Mouse (Mus musculus) limb, embryonic 13.5 days (tissue): ENCODE data around the gene Tnfaip1. TPM values are rescaled to one million over a fixed set of nuclear protein-coding genes. Genes with fewer than 3 reads are reported as not detected.

Experiments
- ATAC-seq: fragments of 200-750 bp; cut with Nextera tagmentation; 2 replicates; pipeline ENCODE4 v1.8.0; 2017; ENCODE audit warnings: low read depth, moderate number of reproducible peaks, moderate TSS enrichment; ENCODE audit not compliant: low FRiP score
- H3K27ac ChIP-seq: fragments of 300-500 bp; sonication (generic); 2 replicates; pipeline ENCODE4 v1.5.1; 2015; ENCODE audit warnings: inconsistent platforms, mild to moderate bottlenecking, moderate library complexity
- H3K27me3 ChIP-seq: fragments of 300-500 bp; sonication (generic); 2 replicates; pipeline ENCODE4 v1.6.1; 2015; ENCODE audit warnings: mild to moderate bottlenecking, inconsistent platforms
- H3K36me3 ChIP-seq: fragments of 300-500 bp; sonication (generic); 2 replicates; pipeline ENCODE4 v1.6.1; 2015; ENCODE audit warnings: inconsistent platforms, mild to moderate bottlenecking, moderate library complexity
- H3K4me1 ChIP-seq: fragments of 300-500 bp; sonication (generic); 2 replicates; pipeline ENCODE4 v1.6.1; 2015; ENCODE audit warnings: inconsistent platforms
- H3K4me2 ChIP-seq: fragments of 300-500 bp; sonication (generic); replicated peaks from 2 replicates; pipeline ENCODE4 v1.6.1; 2015; ENCODE audit warnings: inconsistent platforms, mild to moderate bottlenecking, moderate library complexity
- H3K4me3 ChIP-seq: fragments of 300-500 bp; sonication (generic); 2 replicates; pipeline ENCODE4 v1.5.1; 2015; ENCODE audit warnings: moderate library complexity, mild to moderate bottlenecking, inconsistent platforms
- H3K9ac ChIP-seq: fragments of 300-500 bp; sonication (generic); 2 replicates; pipeline ENCODE4 v1.6.1; 2015; ENCODE audit warnings: mild to moderate bottlenecking, inconsistent platforms
- H3K9me3 ChIP-seq: fragments of 300-500 bp; sonication (generic); 2 replicates; pipeline ENCODE4 v1.6.1; 2016; ENCODE audit warnings: inconsistent platforms
- WGBS: fragments of 180-500 bp; shearing (Covaris S2); methylation state at CpG from one replicate; pipeline ENCODE4 v1.1.7; 2015; 5-methylcytosine and 5-hydroxymethylcytosine counted together
- polyA plus RNA-seq: library from polyadenylated mRNA; unstranded; fragments of >200 nt; fragmentation: Nextera tagmentation; extraction: Ambion mirVana; gene quantifications from 2 replicates; pipeline ENCODE4 v1.2.1, GENCODE M21; 2015

The Tnfaip1 gene
- polyA plus RNA-seq, 1 experiment from 2014 or later, result 84.8 TPM

DNA sequence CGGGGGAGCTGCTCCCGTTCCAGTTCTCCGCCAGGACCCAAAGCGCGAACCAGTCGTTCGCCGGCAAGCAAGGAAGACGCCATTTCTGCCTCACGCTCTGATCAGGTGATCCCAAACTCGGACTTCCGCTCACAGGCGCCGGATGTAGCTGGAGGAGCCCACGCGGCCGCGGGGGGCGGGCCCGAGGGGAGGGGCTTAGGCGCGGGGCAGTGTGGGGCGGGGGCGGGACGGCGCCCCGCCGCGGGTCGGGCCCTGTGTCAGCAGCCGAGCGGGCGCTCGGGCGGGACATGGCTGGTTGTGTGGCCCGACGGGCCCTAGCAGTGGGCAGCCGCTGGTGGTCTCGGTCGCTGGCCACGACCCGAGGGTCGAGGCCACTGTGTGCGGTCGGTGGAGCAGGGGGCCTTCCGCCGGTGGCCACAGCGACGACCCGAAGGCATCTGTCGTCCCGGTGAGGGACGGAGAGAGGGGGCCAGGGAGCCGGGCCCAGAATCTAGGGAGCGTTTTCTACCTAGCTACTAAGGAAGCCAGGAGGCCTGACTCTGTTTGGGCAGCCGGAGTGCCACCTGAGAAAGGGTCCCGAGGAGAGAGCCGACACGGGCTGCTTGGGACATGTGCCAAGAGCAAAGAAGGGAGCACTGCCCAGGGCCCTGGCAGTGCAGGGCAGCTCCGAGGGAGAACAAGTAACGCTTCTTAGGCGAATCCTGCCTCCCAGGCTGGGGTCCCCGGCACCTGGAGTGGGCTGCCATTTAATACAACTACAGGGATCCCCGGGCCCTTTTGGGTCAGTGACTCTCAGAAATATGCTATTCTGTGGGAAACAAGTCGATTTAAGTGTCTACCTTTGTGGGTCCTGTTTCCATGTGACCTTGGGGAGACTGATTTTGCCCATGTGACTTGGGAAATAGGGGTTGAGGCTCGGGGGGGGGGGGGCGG lies 23.8 kb downstream of the Tnfaip1 start, which contains the start of the genes Tmem199 and Poldip2:
Gene Tmem199 (minus strand): TSS at position 148 of the 933 bp plus-strand sequence.
Gene Poldip2 (plus strand): TSS at position 169 of the 933 bp plus-strand sequence.
- peaks cover 54% of the 10 kb centered on the region for H3K36me3 ChIP-seq
- peak within 1 kb of the TSS; percentile 79 for H3K27ac ChIP-seq
- no peaks in the 10 kb centered on the region for H3K9me3 ChIP-seq
- ATAC-seq, result peak; percentile 96
- peak within 1 kb of the TSS; percentile 98 for H3K9ac ChIP-seq
- H3K27me3 ChIP-seq, result no peaks in the 10 kb centered on the region
- H3K4me3 ChIP-seq, result peak within 1 kb of the TSS; percentile 92
- under 1% methylated on average over 67 of the region's 67 CpGs for WGBS
- H3K4me2 ChIP-seq, result peak within 1 kb of the TSS; percentile 89
- peaks cover 16% of the 10 kb centered on the region for H3K4me1 ChIP-seq

DNA sequence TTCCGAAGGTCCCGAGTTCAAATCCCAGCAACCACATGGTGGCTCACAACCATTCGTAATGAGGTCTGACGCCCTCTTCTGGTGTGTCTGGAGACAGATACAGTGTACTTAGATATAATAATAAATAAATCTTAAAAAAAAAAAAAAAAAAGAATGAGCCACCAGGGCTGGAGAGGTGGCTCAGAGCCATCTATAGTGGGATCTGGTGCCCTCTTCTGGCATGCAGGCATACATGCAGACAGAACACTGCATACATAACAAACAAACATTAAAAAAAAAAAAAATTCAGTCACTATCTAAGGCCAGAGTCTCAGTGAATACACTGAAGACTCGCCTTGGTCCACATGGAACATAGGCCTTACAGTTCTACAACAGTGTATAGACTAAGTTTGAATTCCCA lies 27.0 kb downstream of the Tnfaip1 start:
- peaks cover 16% of the 10 kb centered on the region for H3K4me1 ChIP-seq
- H3K4me3 ChIP-seq, result no peak overlapping the region
- no peaks in the 10 kb centered on the region for H3K9me3 ChIP-seq
- ATAC-seq, result no peak
- H3K9ac ChIP-seq, result no peak overlapping the region
- H3K27ac ChIP-seq, result no peak overlapping the region
- 82% methylated on average over 5 of the region's 5 CpGs for WGBS
- no peaks in the 10 kb centered on the region for H3K27me3 ChIP-seq
- H3K36me3 ChIP-seq, result peaks cover 49% of the 10 kb centered on the region
- H3K4me2 ChIP-seq, result no peak overlapping the region

DNA sequence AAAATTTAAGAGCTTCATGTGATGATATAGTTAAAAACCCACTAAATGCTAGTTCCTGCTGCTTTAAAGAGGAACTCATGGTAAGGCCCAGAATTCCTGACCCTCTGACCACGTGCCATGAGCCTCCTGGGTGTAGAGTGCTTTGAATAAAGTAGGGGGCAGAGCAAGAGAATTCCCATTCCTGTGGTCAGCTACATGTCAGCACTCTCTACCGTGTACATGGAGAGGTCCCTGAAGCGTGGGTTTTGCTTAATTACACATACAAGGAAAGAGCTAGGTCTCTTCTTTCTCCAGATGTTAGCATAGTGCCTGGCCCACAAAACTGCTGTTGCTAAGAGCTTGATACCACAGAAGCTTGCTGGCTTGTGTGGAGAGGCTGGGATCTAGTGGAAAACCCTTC lies 30.7 kb downstream of the Tnfaip1 start:
- ATAC-seq, result no peak

GRCm38 (mm10) chr11:78502909-78503650 lies 33.1 kb downstream of the Tnfaip1 start, which contains the start of gene Sebox:
Gene Sebox (plus strand): TSS chr11:78503447.
- no peak within 1 kb of the TSS for H3K27ac ChIP-seq
- peaks cover 28% of the 10 kb centered on the region for H3K36me3 ChIP-seq
- no peak within 1 kb of the TSS for H3K4me3 ChIP-seq
- ATAC-seq, result no peak
- H3K4me2 ChIP-seq, result no peak within 1 kb of the TSS
- WGBS, result 70% methylated on average over 7 of the region's 7 CpGs
- H3K27me3 ChIP-seq, result peaks cover 37% of the 10 kb centered on the region
- H3K9me3 ChIP-seq, result no peaks in the 10 kb centered on the region
- no peak within 1 kb of the TSS; the same call in 1 of the 2 replicates for H3K9ac ChIP-seq
- H3K4me1 ChIP-seq, result peaks cover 3% of the 10 kb centered on the region

More for the DNA sequence above, 30.7 kb downstream of the Tnfaip1 start:
- Histone ChIP-seq H3K4me1 (no peaks in the 10 kb centered on the region), H3K4me2 (no peak overlapping the region), H3K9ac (no peak overlapping the region), H3K27ac (no peak overlapping the region), H3K4me3 (no peak overlapping the region), H3K9me3 (no peaks in the 10 kb centered on the region), H3K36me3 (peaks cover 42% of the 10 kb centered on the region), H3K27me3 (peaks cover 15% of the 10 kb centered on the region)
- WGBS, result 77% methylated on average over 3 of the region's 3 CpGs

DNA sequence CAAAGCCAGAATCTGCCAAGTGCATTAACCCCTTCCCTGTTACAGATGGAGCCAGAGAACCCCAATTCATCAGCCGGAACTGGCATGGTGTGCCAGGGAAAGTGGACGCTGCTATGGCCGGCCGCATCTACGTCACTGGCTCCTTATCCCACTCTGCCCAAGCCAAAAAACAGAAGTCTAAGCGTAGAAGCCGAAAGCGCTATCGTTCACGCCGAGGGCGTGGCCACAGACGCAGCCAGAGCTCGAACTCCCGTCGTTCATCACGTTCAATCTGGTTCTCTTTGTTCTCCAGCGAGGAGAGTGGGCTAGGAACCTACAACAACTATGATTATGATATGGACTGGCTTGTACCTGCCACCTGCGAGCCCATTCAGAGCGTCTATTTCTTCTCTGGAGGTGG lies 34.6 kb downstream of the Tnfaip1 start:
- Histone ChIP-seq H3K36me3 (peaks cover 12% of the 10 kb centered on the region), H3K27ac (no peak overlapping the region), H3K4me2 (no peak overlapping the region), H3K4me3 (no peak overlapping the region), H3K4me1 (peaks cover 13% of the 10 kb centered on the region), H3K9me3 (no peaks in the 10 kb centered on the region), H3K27me3 (peaks cover 44% of the 10 kb centered on the region), H3K9ac (no peak overlapping the region)
- 79% methylated on average over 20 of the region's 20 CpGs for WGBS
- no peak for ATAC-seq

DNA sequence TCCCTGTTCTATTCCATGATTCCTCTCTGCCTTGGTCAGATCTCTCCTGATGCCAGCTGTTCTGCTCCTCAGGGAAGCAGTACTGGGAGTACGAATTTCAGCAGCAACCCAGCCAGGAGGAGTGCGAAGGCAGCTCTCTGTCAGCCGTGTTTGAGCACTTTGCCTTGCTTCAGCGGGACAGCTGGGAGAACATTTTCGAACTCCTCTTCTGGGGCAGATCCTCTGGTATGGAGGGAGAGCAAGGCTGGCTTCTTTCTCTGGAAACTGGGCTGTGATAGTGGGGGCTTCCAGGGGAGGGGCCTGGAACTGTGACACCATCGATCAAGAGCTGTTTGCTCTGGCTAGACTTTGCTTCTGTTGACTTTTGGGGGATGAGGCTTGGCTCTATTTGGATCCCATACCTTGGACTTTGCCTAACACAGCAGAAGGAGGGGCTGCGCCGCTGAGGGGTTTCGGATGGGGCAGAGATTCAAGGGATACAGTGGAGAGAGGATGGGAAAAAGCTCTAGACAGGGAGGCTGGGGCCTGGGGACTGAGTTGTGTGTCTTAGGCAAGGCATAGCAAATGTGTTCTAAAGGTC lies 35.4 kb downstream of the Tnfaip1 start:
- peaks cover 13% of the 10 kb centered on the region for H3K4me1 ChIP-seq

GRCm38 (mm10) chr11:78499543-78499942 lies 36.6 kb downstream of the Tnfaip1 start:
- WGBS, result 54% methylated on average over 16 of the region's 16 CpGs
- H3K4me1 ChIP-seq, result peaks cover 13% of the 10 kb centered on the region
- H3K4me3 ChIP-seq, result no peak overlapping the region
- no peaks in the 10 kb centered on the region for H3K36me3 ChIP-seq
- H3K9me3 ChIP-seq, result no peaks in the 10 kb centered on the region
- H3K9ac ChIP-seq, result no peak overlapping the region
- H3K4me2 ChIP-seq, result no peak overlapping the region
- ATAC-seq, result no peak
- peaks cover 63% of the 10 kb centered on the region for H3K27me3 ChIP-seq
- H3K27ac ChIP-seq, result no peak overlapping the region

More for the DNA sequence above, 35.4 kb downstream of the Tnfaip1 start:
- Histone ChIP-seq H3K4me2 (no peak overlapping the region), H3K9ac (no peak overlapping the region), H3K4me3 (no peak overlapping the region), H3K27me3 (peaks cover 52% of the 10 kb centered on the region), H3K36me3 (peaks cover 4% of the 10 kb centered on the region; the same call in 1 of the 2 replicates), H3K9me3 (no peaks in the 10 kb centered on the region), H3K27ac (no peak overlapping the region)
- no peak for ATAC-seq
- 82% methylated on average over 9 of the region's 9 CpGs for WGBS

- Histone ChIP-seq H3K4me3 (peak within 1 kb of the TSS; percentile 61), H3K9me3 (no peaks in the 10 kb centered on the region), H3K36me3 (no peaks in the 10 kb centered on the region), H3K9ac (peak within 1 kb of the TSS; percentile 63), H3K27ac (no peak within 1 kb of the TSS; the same call in 1 of the 2 replicates), H3K4me1 (peaks cover 13% of the 10 kb centered on the region), H3K4me2 (peak within 1 kb of the TSS; percentile 99), H3K27me3 (peaks cover 69% of the 10 kb centered on the region)
- ATAC-seq, result no peak
- 66% methylated on average over 7 of the region's 7 CpGs for WGBS
Observed at GRCm38 (mm10) chr11:78499004-78499403, 37.1 kb downstream of the Tnfaip1 start, which contains the start of gene Vtn. Gene Vtn (plus strand): TSS chr11:78499091.

- Histone ChIP-seq H3K4me1 (peaks cover 13% of the 10 kb centered on the region), H3K27me3 (peaks cover 73% of the 10 kb centered on the region), H3K36me3 (no peaks in the 10 kb centered on the region), H3K27ac (no peak within 1 kb of the TSS; the same call in 1 of the 2 replicates), H3K4me2 (peak within 1 kb of the TSS; percentile 99), H3K4me3 (peak within 1 kb of the TSS; percentile 61), H3K9ac (peak within 1 kb of the TSS; percentile 63), H3K9me3 (no peaks in the 10 kb centered on the region)
- peak; percentile 97 for ATAC-seq
- WGBS, result 4% methylated on average over 36 of the region's 36 CpGs
Observed at GRCm38 (mm10) chr11:78497544-78498522, 38.3 kb downstream of the Tnfaip1 start, which contains the start of gene Sarm1. Gene Sarm1 (minus strand): TSS chr11:78497754.

DNA sequence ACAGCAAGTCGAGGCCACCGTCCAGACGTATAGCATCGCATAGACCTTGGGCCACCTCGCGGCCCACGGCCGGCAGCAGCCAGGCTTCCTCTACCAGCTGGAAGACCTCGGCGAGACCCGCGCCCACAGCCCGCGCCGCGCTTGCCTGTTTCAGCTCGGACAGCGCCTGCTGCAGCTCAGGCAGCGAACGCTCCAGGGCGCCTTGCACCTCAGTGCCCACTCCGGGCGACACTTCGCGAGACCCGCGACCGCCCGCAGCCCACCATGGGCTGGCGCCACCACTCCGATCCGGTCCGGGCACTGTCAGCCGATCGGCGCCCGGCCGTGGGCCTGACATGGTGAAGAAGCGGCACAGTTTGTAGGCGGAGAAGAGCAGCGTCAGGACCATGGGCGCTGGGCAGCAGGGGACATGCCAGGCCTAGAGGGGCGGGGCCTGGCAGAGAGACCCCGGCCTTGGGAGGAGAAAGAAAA lies 39.0 kb downstream of the Tnfaip1 start:
- Histone ChIP-seq H3K9ac (peak overlapping the region; percentile 63), H3K4me2 (peak overlapping the region; percentile 99), H3K36me3 (no peaks in the 10 kb centered on the region), H3K27me3 (peaks cover 78% of the 10 kb centered on the region), H3K9me3 (no peaks in the 10 kb centered on the region), H3K4me1 (peaks cover 13% of the 10 kb centered on the region), H3K4me3 (peak overlapping the region; percentile 61), H3K27ac (no peak overlapping the region)
- 1% methylated on average over 38 of the region's 44 CpGs for WGBS
- ATAC-seq, result peak; percentile 57
